Mouse (Mus musculus): ENCODE data around the gene Gkap1. TPM values are rescaled to one million over a fixed set of nuclear protein-coding genes. Genes with fewer than 3 reads are reported as not detected.

The Gkap1 gene
- polyA plus RNA-seq, 1 experiment from 2014 or later = 14.8 TPM

- H3K4me3 ChIP-seq (ENCODE audit: low read depth, low read length) = no peak overlapping the region
- no peak for ATAC-seq (ENCODE audit: low FRiP score, low TSS enrichment)
- 75% methylated on average over 10 of the region's 10 CpGs for WGBS
These were observed 757 bp upstream of the Gkap1 start for GRCm38 (mm10) chr13:58276256-58276655.

GRCm38 (mm10) chr13:58275076-58275475 is 423 bp downstream of the Gkap1 start:
- H3K27ac ChIP-seq (replicated peaks) = no peak overlapping the region
- ATAC-seq (ENCODE audit: low FRiP score, low TSS enrichment) (no peak), DNase-seq (ENCODE audit: low spot score) (no peak)
- H3K4me3 ChIP-seq (ENCODE audit: low read depth, low read length) = peak overlapping the region; percentile 77
- H3K4me2 ChIP-seq (replicated peaks; ENCODE audit: low read depth) = peak overlapping the region; percentile 81
- 23% methylated on average over 9 of the region's 9 CpGs for WGBS
- no peak for TF ChIP-seq CTCF (IDR thresholded peaks at IDR 0.05; ENCODE audit: low read depth)
- H3K9ac ChIP-seq (ENCODE audit: low read length) = peak overlapping the region; percentile 8; the same call in 1 of the 2 replicates
- H3K9me3 ChIP-seq (ENCODE audit: control insufficient read depth, low read length) = no peaks in the 10 kb centered on the region
- H3K36me3 ChIP-seq (ENCODE audit: control insufficient read depth, insufficient read depth, low read length) = no peaks in the 10 kb centered on the region
- no peaks in the 10 kb centered on the region for H3K4me1 ChIP-seq (replicated peaks; ENCODE audit: control insufficient read depth, insufficient read depth)
- H3K27me3 ChIP-seq (ENCODE audit: control insufficient read depth, insufficient read depth, low read length) = no peaks in the 10 kb centered on the region

More at GRCm38 (mm10) chr13:58276256-58276655, 757 bp upstream of the Gkap1 start:
- Histone ChIP-seq H3K27ac (replicated peaks) (no peak overlapping the region), H3K9ac (ENCODE audit: low read length) (no peak overlapping the region), H3K27me3 (ENCODE audit: control insufficient read depth, insufficient read depth, low read length) (no peaks in the 10 kb centered on the region), H3K36me3 (ENCODE audit: control insufficient read depth, insufficient read depth, low read length) (no peaks in the 10 kb centered on the region), H3K4me2 (replicated peaks; ENCODE audit: low read depth) (no peak overlapping the region), H3K4me1 (replicated peaks; ENCODE audit: control insufficient read depth, insufficient read depth) (no peaks in the 10 kb centered on the region), H3K9me3 (ENCODE audit: control insufficient read depth, low read length) (no peaks in the 10 kb centered on the region)
- DNase-seq (ENCODE audit: low spot score) = no peak
- TF ChIP-seq EP300 (optimal IDR thresholded peaks at IDR 0.05) = no peak
- TF ChIP-seq CTCF (IDR thresholded peaks at IDR 0.05; ENCODE audit: low read depth) = no peak

GRCm38 (mm10) chr13:58274259-58274991 is 1.1 kb downstream of the Gkap1 start:
- peak overlapping the region; percentile 82 for H3K27ac ChIP-seq (replicated peaks)
- TF ChIP-seq CTCF (IDR thresholded peaks at IDR 0.05; ENCODE audit: low read depth) (peak; percentile 5; the same call in 1 of the 2 replicates), EP300 (optimal IDR thresholded peaks at IDR 0.05) (no peak)
- no peaks in the 10 kb centered on the region for H3K36me3 ChIP-seq (ENCODE audit: control insufficient read depth, insufficient read depth, low read length)
- no peaks in the 10 kb centered on the region for H3K27me3 ChIP-seq (ENCODE audit: control insufficient read depth, insufficient read depth, low read length)
- peak overlapping the region; percentile 77 for H3K4me3 ChIP-seq (ENCODE audit: low read depth, low read length)
- H3K4me2 ChIP-seq (replicated peaks; ENCODE audit: low read depth) = peak overlapping the region; percentile 81
- no peaks in the 10 kb centered on the region for H3K9me3 ChIP-seq (ENCODE audit: control insufficient read depth, low read length)
- DNase-seq (ENCODE audit: low spot score) = peak; percentile 78
- ATAC-seq (ENCODE audit: low FRiP score, low TSS enrichment) = peak; percentile 81
- H3K4me1 ChIP-seq (replicated peaks; ENCODE audit: control insufficient read depth, insufficient read depth) = no peaks in the 10 kb centered on the region
- peak overlapping the region; percentile 76 for H3K9ac ChIP-seq (ENCODE audit: low read length)
- WGBS = under 1% methylated on average over 80 of the region's 84 CpGs

GRCm38 (mm10) chr13:58273411-58274258 is 1.9 kb downstream of the Gkap1 start:
- Histone ChIP-seq H3K27me3 (ENCODE audit: control insufficient read depth, insufficient read depth, low read length) (no peaks in the 10 kb centered on the region), H3K9me3 (ENCODE audit: control insufficient read depth, low read length) (no peaks in the 10 kb centered on the region), H3K4me2 (replicated peaks; ENCODE audit: low read depth) (peak overlapping the region; percentile 81), H3K27ac (replicated peaks) (peak overlapping the region; percentile 82), H3K4me1 (replicated peaks; ENCODE audit: control insufficient read depth, insufficient read depth) (no peaks in the 10 kb centered on the region), H3K9ac (ENCODE audit: low read length) (peak overlapping the region; percentile 76), H3K36me3 (ENCODE audit: control insufficient read depth, insufficient read depth, low read length) (no peaks in the 10 kb centered on the region), H3K4me3 (ENCODE audit: low read depth, low read length) (peak overlapping the region; percentile 77)
- TF ChIP-seq CTCF (IDR thresholded peaks at IDR 0.05; ENCODE audit: low read depth) (no peak), EP300 (optimal IDR thresholded peaks at IDR 0.05) (no peak)
- ATAC-seq (ENCODE audit: low FRiP score, low TSS enrichment) (peak; percentile 74), DNase-seq (ENCODE audit: low spot score) (peak; percentile 64)
- under 1% methylated on average over 70 of the region's 115 CpGs for WGBS

GRCm38 (mm10) chr13:58266864-58267263 is 8.6 kb downstream of the Gkap1 start:
- Histone ChIP-seq H3K4me3 (ENCODE audit: low read depth, low read length) (no peak overlapping the region), H3K27me3 (ENCODE audit: control insufficient read depth, insufficient read depth, low read length) (no peaks in the 10 kb centered on the region), H3K36me3 (ENCODE audit: control insufficient read depth, insufficient read depth, low read length) (no peaks in the 10 kb centered on the region), H3K4me2 (replicated peaks; ENCODE audit: low read depth) (no peak overlapping the region), H3K9ac (ENCODE audit: low read length) (no peak overlapping the region), H3K27ac (replicated peaks) (no peak overlapping the region), H3K4me1 (replicated peaks; ENCODE audit: control insufficient read depth, insufficient read depth) (no peaks in the 10 kb centered on the region), H3K9me3 (ENCODE audit: control insufficient read depth, low read length) (no peaks in the 10 kb centered on the region)
- WGBS = 74% methylated on average over 3 of the region's 3 CpGs
- no peak for TF ChIP-seq EP300 (optimal IDR thresholded peaks at IDR 0.05)
- TF ChIP-seq CTCF (IDR thresholded peaks at IDR 0.05; ENCODE audit: low read depth) = no peak
- ATAC-seq (ENCODE audit: low FRiP score, low TSS enrichment) (no peak), DNase-seq (ENCODE audit: low spot score) (no peak)
